Mouse (Mus musculus) olfactory bulb, adult 2 months (tissue): ENCODE data around the gene Ank3. TPM values are rescaled to one million over a fixed set of nuclear protein-coding genes. Genes with fewer than 3 reads are reported as not detected.

Experiments
- H3K27ac ChIP-seq: fragments of 200-500 bp; 2 replicates; pipeline ENCODE4 v1.5.1; 2012; ENCODE audit warnings: low read depth, low read length; ENCODE audit not compliant: insufficient read depth
- H3K4me1 ChIP-seq: fragments of 200-500 bp; 2 replicates; pipeline ENCODE4 v1.6.1; 2012; ENCODE audit warnings: low read length; ENCODE audit not compliant: control insufficient read depth, insufficient read depth
- H3K4me3 ChIP-seq: fragments of 200-500 bp; 2 replicates; pipeline ENCODE4 v1.5.1; 2012; ENCODE audit warnings: mild to moderate bottlenecking, low read depth, low read length, moderate library complexity; ENCODE audit not compliant: insufficient read depth
- CTCF ChIP-seq: fragments of 200-500 bp; IDR thresholded peaks from 2 replicates; pipeline ENCODE4 v1.5.1; 2012; ENCODE audit warnings: low read depth, mild to moderate bottlenecking, low read length, moderate library complexity; ENCODE audit not compliant: insufficient read depth
- POLR2A ChIP-seq: fragments of 200-500 bp; IDR thresholded peaks from 2 replicates; pipeline ENCODE4 v1.6.1; 2012; ENCODE audit warnings: mild to moderate bottlenecking, low read depth, low read length, moderate library complexity; ENCODE audit not compliant: insufficient read depth
- WGBS: fragments of 180-500 bp; shearing (Covaris S2); methylation state at CpG from one replicate; pipeline ENCODE4 v1.1.7; 2018; 5-methylcytosine and 5-hydroxymethylcytosine counted together
- polyA plus RNA-seq: library from polyadenylated mRNA; stranded (reverse); fragments of >200 nt; gene quantifications from 2 replicates; pipeline ENCODE4 v1.2.4, GENCODE M21; 2012; ENCODE audit warnings: low replicate concordance; ENCODE audit not compliant: missing spikeins, insufficient read depth, insufficient read length

The Ank3 gene
- polyA plus RNA-seq, 1 experiment: 212 TPM

- Histone ChIP-seq H3K27ac (no peak overlapping the region), H3K4me1 (peaks cover 26% of the 10 kb centered on the region), H3K4me3 (no peak overlapping the region)
- no peak for TF ChIP-seq CTCF
- TF ChIP-seq POLR2A: no peak
- 53% methylated on average over 4 of the region's 4 CpGs for whole genome bisulfite sequencing
Observed at GRCm38 (mm10) chr10:69764402-69764801, 365.8 kb downstream of the Ank3 start.

DNA sequence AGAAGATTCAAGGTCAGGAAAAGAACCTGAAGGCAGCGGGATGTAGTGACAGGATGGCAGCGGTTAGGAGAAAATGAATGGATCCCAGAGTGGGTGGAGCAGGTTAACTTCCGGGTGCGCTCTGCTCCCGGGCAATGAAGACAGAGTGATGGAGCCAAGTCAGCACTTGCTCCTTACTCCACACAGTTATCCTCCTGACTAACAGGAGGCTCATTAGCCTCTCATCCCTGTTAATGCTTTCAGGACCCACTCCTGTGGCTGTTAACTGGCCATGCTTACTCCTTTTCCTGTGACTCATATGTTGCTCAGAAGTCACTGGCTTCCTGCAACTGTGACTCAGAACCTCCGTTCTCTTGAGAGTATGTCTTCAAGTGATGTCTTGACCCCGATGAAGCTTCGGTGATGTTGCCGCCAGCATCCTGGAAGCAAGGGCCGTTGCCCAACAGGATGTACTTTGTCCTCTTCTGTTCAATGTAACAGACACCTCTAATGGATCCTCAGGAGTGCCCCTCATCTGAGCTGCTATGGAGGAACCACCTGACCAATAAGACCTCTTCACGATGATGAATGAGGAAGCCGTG, 378.6 kb downstream of the Ank3 start:
- no peak for TF ChIP-seq CTCF
- no peak for TF ChIP-seq POLR2A

GRCm38 (mm10) chr10:69777736-69778135, 379.2 kb downstream of the Ank3 start:
- 68% methylated on average over 11 of the region's 11 CpGs for WGBS
- H3K4me1 ChIP-seq: peaks cover 33% of the 10 kb centered on the region
- H3K4me3 ChIP-seq: no peak overlapping the region
- TF ChIP-seq CTCF (no peak), POLR2A (no peak)
- peak overlapping the region; percentile 63 for H3K27ac ChIP-seq

More for the DNA sequence above, 378.6 kb downstream of the Ank3 start:
- peak overlapping the region; percentile 63 for H3K27ac ChIP-seq
- 38% methylated on average over 12 of the region's 12 CpGs for WGBS
- peaks cover 30% of the 10 kb centered on the region for H3K4me1 ChIP-seq
- H3K4me3 ChIP-seq: no peak overlapping the region

DNA sequence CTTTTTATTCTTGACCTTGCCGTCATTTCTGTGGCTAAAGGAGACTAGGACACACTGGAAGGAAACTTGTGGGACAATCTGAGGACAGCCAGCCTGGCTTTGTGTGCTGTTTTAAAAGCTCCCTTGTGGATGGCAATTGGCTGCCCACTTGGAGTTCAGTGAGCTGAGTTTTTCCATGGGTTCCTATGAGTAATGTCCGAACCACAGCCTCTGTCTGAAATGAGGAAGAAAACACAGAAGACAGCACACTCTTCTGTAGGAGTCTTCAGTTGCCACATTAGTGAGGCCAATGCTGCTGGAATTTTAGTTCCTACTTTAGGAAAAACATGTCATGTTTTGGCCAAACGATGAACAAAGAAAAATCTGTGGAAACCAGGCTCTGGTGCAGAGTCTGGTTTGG, 380.7 kb downstream of the Ank3 start:
- Histone ChIP-seq H3K27ac (no peak overlapping the region), H3K4me1 (peaks cover 33% of the 10 kb centered on the region), H3K4me3 (no peak overlapping the region)
- TF ChIP-seq POLR2A (no peak), CTCF (no peak)
- WGBS: 62% methylated on average over 3 of the region's 3 CpGs

DNA sequence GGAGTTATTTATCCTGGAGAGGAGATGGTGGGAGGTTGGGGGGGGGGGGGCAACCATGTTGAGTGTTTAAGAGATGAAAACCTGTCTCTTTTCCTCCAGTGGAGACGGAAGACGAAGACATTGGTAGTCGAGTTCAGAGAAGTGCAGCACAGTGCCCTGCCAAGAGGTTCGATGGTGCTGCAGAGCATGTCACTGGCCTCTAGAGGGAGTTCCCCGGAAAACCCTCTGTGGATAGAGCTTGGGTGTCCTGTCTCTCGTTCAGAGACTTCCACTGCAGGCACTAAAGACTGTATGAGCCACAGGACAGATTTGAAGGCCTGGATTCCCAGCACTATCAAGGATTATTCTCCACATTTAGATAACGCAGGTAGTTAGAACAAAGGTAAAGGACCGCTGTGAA, 382.9 kb downstream of the Ank3 start:
- 17% methylated on average over 8 of the region's 8 CpGs for WGBS
- Histone ChIP-seq H3K4me1 (peaks cover 31% of the 10 kb centered on the region), H3K4me3 (no peak overlapping the region), H3K27ac (peak overlapping the region; percentile 18)
- TF ChIP-seq POLR2A (no peak), CTCF (peak; percentile 65)

DNA sequence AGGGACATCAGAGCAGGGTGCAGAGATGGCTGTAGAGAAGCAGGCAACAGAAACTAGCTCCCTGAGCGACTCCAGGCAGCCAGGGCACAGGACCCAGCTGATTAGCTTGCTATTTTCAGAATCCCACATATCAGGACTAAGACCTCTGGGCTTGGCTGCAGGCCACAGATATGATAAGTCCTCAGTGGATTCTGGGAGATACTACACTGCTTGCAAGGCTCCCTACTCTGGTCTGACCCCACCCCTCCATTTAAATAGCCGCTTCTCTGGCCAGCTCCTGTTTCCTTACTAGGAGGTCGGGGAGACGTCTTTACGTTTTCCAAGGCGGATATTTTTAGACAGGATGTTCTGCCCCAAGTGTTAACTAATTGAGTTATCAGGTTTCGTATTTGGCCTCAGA, 386.7 kb downstream of the Ank3 start:
- no peak overlapping the region for H3K4me3 ChIP-seq
- TF ChIP-seq POLR2A (no peak), CTCF (no peak)
- peaks cover 19% of the 10 kb centered on the region for H3K4me1 ChIP-seq
- no peak overlapping the region for H3K27ac ChIP-seq
- WGBS: 51% methylated on average over 7 of the region's 7 CpGs

DNA sequence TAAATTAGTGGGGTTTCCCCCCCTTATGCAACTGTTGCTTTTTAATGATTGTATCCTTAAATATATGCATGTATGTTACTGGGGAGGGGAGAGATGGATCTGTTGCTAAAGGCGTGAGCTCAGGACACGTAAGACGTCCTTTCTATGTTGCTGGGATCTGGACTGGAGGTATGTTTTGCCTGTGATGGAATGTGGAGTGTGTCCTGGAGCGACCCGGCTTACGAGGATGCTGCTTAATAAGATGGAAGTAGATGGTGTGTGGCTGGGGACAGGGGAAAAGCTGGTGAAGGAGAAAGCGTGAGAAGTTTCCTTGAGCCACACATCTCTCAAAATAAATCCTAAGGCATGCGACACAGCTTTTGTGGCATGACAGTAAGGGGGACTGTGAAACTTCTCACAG, 387.1 kb downstream of the Ank3 start:
- TF ChIP-seq CTCF (no peak), POLR2A (no peak)
- WGBS: 73% methylated on average over 8 of the region's 8 CpGs
- H3K4me1 ChIP-seq: peaks cover 16% of the 10 kb centered on the region
- H3K4me3 ChIP-seq: no peak overlapping the region
- no peak overlapping the region for H3K27ac ChIP-seq

GRCm38 (mm10) chr10:69786220-69786993, 387.8 kb downstream of the Ank3 start:
- WGBS: 80% methylated on average over 13 of the region's 13 CpGs
- no peak overlapping the region; the same call in 1 of the 2 replicates for H3K27ac ChIP-seq
- peaks cover 11% of the 10 kb centered on the region for H3K4me1 ChIP-seq
- H3K4me3 ChIP-seq: no peak overlapping the region
- TF ChIP-seq POLR2A: no peak
- TF ChIP-seq CTCF: no peak

DNA sequence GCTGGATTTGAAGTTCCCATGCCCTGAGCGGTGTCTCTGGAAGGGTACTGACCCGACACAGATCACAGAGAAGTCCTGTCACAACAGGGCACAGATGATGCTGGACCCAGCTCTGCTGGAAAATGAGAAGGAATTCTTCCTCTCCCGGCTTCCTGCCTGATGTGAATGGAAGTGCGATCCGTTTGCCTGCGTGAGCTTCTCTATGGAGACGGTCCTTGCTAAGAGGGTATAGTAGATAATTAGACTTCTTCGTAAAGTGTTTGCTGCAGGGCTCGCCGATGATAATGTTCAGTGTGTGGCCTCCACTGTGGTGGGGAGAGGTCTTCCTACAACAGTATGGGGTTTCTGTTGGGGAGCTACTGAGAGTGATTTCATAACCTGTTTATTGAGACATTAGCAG, 388.8 kb downstream of the Ank3 start:
- Histone ChIP-seq H3K4me1 (peaks cover 10% of the 10 kb centered on the region), H3K4me3 (0 out of 2 replicates have a peak overlapping the region, but pooled peaks have one; percentile 15), H3K27ac (peak overlapping the region; percentile 33; the same call in 1 of the 2 replicates)
- WGBS: 19% methylated on average over 10 of the region's 10 CpGs
- TF ChIP-seq POLR2A: no peak
- TF ChIP-seq CTCF: no peak
